Mouse (Mus musculus) adipocyte (in vitro differentiated cells): Measurements from ENCODE around the gene Nfib.
A peak's percentile ranks its signal among the peaks of the same experiment; 100 is the strongest.

Experiments
- DNase-seq: peaks from one replicate; pipeline ENCODE4 v3.0.0-alpha.2; 2016; ENCODE audit warnings: low spot score

Gene Nfib

GRCm38 (mm10) chr4:82540466-82540990 is 165.0 kb downstream of the Nfib start:
- no peak for DNase-seq

DNA sequence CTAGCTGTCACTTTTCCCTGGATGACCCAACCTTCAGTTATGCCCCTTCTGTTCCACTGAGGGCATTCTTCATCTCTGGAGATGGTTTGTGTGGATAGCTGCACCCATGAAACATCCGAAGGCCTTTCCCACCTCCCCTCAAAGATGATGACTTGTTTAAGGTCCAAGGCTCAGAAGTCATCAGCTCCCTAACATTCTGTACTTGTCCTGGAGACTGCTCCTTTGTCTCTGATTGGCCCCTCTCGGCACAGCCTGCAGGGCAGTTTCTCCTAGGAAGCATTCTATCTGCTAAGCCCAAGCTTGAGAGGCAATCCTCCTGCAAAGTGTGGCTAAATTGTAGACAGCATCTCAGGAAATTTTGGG is 165.5 kb downstream of the Nfib start:
- DNase-seq = no peak

GRCm38 (mm10) chr4:82539406-82540047 is 166.0 kb downstream of the Nfib start:
- no peak for DNase-seq

GRCm38 (mm10) chr4:82538815-82539214 is 166.7 kb downstream of the Nfib start:
- DNase-seq = no peak

DNA sequence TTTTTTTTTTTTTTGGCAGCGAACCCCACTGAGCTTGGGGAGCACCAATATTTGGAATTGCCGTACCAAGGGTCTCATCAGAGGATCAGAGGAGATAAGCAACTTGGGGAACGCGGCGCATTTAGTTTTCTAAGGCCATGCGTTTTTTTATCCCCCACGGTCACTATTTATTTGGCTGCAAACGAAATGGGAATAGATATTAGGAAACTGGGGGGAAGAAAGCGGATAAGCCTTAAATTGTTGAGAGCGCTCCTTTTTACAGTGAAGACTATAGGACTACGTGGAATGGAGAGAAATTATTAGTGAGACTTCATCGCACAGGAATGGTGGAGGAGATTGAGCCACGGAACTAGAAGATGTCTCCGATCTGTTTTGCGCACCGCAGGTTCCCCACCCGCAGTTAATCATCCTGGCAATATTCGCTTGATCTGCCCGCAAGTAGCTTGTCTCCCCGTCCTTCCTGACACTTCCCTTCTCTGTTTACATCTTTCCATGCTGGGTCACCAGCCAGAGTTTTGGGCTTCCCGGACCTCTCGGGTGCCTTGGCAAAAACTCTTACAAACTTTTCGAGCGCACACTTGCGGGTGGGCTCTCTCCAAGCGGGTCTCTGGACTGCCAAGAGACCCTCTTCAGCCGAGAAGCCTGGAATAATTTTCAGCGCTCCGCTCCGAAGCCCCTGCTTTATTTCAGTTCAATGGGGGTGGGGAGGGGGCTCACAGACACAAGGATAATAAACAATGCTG is 167.3 kb downstream of the Nfib start:
- DNase-seq = no peak

GRCm38 (mm10) chr4:82537279-82537967 is 168.1 kb downstream of the Nfib start:
- no peak for DNase-seq

GRCm38 (mm10) chr4:82536435-82537278 is 168.9 kb downstream of the Nfib start:
- DNase-seq = no peak

DNA sequence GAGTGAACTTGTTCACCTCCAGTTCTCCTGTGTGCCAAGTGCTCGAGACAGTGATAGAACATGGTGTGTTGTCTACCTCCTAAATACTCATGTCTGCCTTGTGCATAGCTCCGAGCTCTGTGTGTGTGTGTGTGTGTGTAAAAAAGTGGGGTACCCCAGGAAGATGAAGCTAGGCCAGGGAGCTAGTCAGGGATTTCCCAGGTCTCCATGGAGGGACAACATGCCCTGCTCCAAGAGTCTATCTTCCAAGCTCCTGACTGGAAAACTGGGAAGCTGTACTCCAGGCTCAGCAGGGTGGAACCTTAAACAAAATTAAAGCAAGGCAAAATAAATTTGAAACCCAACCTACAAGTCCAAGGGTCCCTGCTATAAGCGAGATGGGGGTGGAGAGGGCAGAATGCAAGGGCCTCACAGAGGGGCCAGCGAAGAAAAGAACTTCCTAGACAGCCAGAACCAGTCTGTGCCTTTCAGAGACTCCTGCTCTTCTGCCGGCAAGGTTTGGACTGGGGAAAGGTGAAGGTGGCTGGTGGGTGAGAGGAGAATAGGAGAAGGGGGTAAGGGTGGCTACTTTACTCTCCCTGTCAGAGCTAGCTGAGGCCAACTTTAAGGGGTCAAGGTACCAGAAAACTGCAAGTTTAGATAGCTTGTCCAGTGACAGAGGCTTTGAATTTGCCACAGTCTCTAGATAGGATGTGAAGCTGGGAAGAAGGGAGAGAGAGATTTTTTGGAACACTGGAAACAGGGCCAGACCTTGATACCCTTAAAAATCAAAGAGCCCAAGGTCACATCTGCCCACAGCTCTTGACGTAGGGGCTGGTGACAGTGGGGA is 169.7 kb downstream of the Nfib start:
- DNase-seq = no peak

DNA sequence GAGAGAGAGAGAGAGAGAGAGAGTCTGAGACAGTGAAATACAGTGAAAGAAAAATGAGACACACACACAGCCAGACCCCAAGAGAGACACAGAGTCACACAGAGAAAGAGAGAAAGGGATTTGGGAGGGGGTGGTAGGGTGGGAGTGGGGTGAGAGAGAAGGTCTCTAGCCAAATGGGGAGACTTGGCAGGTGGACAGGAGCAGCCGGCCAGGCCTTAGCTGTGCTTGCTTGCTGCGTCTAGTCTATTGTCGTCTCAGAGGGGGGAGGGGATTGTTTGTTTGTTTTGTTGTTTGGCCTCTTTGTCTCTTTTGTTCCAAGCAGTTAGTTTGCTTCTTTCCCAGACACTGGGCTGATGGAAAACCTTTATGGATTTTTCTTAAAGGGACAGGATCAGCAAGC is 172.3 kb downstream of the Nfib start:
- DNase-seq = peak; percentile 39

GRCm38 (mm10) chr4:82532443-82533191 is 172.9 kb downstream of the Nfib start:
- DNase-seq = no peak

GRCm38 (mm10) chr4:82531977-82532376 is 173.6 kb downstream of the Nfib start:
- no peak for DNase-seq

DNA sequence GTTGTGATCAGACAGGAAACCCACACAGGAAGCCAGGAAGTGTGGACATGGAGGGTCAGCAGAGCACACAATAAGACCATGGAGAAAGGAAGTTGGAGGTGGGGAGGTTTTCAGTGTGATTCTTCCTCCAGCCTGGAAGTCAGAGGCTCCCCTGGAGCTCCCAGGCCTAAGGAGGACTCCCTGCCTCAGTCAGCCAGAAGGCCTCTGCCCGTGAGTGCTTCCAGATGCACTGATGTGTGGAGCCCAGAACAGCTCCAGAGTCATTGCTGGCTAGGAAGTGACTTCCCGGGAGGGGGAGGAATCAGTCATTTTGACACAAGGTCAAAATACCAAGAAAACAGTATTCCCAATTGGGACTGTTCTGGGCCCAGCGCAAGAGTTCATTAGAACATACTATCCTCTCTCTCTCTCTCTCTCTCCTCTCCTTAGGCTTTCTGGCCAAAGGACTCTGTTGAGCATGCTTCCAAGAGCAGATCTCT is 174.6 kb downstream of the Nfib start:
- peak; percentile 82 for DNase-seq

- DNase-seq = no peak
Observed at GRCm38 (mm10) chr4:82528978-82529377, 176.6 kb downstream of the Nfib start.

- DNase-seq = no peak
Observed at GRCm38 (mm10) chr4:82519935-82520334, 185.6 kb downstream of the Nfib start.

DNA sequence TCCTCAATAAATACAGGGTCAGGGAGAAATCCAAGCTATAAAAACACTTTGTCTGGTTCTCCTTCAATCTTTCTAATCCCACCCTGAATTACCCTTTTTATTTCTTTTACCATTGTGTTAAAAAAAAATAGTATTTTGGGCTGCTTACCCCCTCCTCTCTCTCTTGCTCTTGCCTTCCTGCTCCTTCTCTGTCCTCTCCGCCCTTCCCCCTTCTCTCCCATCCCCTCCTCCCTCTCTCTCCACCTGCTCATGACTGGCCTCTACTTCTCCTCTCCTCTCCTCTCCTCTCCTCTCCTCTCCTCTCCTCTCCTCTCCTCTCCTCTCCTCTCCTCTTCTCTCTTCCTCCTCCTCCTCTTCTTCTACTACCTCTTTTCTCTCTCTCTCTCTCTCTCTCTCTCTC is 187.4 kb downstream of the Nfib start:
- no peak for DNase-seq

DNA sequence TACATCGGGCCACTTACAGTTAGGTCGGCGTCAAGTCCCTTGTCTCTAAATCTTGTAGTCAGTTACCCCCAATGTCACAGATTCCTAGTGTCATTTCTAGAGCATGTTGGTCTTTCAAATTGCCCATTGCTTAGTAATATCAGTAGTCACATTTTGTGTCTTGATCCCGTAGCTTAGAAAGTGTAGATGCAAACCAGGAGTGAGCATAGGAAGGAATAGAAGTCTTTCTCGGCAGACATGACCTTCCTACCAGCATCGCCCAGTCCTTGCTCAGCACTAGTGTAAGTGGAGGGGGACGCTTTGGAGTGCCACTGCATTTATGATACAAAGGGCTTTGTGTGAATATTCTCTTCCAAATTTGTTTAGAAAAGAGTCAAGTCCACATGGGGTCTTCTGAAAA is 188.2 kb downstream of the Nfib start:
- DNase-seq = no peak

DNA sequence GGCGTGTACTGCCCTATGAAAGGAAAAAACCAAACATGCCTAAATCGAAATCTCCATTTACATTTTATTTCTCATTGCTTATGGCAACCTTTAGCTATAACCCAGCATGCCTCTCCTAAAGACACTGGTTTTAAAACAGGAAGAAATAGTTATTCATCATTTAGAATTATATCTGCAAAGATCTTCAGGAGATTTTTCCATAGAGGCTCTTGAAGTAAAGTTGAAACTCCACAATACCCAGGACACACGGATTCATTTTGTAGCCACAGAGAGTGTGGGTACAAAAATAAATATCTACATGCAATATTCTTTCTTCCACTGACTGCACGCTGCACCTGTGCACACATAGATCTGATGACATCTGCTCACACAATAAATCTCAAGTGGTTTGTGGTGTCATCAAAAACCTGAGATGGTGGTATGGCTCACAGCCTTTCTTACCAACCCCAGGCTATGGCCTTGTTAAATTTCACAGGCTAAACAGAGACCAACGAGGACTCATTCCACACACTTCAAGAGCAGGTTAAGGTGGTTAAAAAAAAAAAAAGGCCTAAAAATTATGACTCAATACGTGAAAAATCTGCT is 189.2 kb downstream of the Nfib start:
- DNase-seq = no peak

DNA sequence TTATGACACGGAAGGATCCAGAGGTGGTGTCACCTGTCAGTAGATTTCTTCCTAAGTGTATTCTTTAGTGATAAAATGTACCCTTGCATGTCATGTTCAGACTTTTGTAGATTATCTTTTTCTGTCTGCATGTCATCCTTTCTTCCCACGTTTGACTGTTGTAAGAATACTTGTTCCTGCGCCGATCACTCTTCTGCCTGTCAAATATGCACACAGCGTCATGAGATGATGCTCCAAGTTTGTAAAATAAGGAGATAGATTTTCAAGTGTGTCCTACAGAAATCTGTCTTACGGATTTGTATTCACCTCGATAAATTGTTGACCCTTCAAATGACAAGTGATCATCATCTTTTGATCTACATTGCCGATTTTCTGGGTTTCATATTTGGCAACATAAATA is 190.6 kb downstream of the Nfib start:
- DNase-seq = no peak

DNA sequence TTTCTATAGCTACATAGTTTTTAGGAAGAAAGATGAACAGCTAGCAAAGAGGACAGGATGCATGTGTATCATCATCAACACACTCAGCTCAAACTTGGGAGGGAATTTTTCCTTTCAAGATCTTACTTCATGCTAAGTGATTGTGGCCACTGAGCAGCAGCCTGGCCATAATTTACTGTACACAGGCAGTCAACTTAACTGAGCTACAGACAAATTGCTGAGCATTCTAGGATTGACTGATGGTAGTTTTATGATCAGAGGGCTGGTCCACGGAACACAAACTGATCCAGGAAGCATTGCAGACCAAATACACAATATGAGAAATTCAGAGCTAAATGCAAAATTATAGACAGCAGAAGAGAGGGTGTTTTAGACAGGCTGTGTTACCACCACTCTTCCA is 191.2 kb downstream of the Nfib start:
- DNase-seq = no peak

DNA sequence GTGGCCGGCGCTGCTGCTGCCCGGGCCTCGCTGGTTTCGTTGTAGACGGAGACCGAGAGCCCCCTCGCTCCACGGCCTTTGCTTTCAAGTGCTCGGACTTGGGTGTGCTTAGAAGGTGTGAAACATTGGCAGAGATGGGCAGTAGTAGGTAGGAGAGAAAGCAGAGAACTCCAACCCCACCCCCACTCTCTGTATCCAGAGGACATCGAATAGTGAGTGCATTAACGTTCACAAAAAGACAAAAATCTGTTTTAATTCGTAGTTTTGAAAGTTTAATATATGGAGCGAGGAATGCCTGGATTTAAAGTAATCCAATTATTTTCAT is 192.2 kb downstream of the Nfib start:
- no peak for DNase-seq
